Mouse (Mus musculus): ENCODE results near the gene Fam45a. TPM values are rescaled to one million over a fixed set of nuclear protein-coding genes. Genes with fewer than 3 reads are reported as not detected.
A peak's percentile ranks its signal among the peaks of the same experiment; 100 is the strongest.

Gene Fam45a
- total and polyA plus RNA-seq, 3 experiments = 16.2 to 35.2 (median 24.4) TPM

- H3K36me3 ChIP-seq (replicated peaks in 1 of 2; ENCODE audit: control insufficient read depth in 1 of 2, insufficient read depth in 1 of 2, low read length in 1 of 2) = peaks cover 26 to 50% of the 10 kb centered on the region in 2 experiments
- 0 out of 2 replicates have a peak overlapping the region, but pooled peaks have one; percentile 14 for H3K4me2 ChIP-seq (ENCODE audit: insufficient read depth, low read depth, poor library complexity, severe bottlenecking)
- in situ Hi-C loops (cut with MboI; ENCODE audit: low pct_ligation_motif_present, low pct_unique_long_range_greater_than_20kb, low sequenced_read_pairs) (no loop called here), dilution Hi-C loops (cut with MboI; ENCODE audit: extremely low pct_ligation_motif_present, extremely low pct_unique_long_range_greater_than_20kb, low sequenced_read_pairs) (no loop called here)
- no peak overlapping the region for H3K4me3 ChIP-seq (replicated peaks in 1 of 3; ENCODE audit: low read depth in 2 of 3, low read length in 2 of 3, poor library complexity in 1 of 3)
- H3K79me2 ChIP-seq (replicated peaks; ENCODE audit: control insufficient read depth, extremely low read depth, insufficient read depth, poor library complexity, severe bottlenecking) = peaks cover 39% of the 10 kb centered on the region
- TF ChIP-seq ZNF384 (IDR thresholded peaks at IDR 0.05; ENCODE audit: low read depth, low read length) (no peak), POLR2AphosphoS2 (IDR thresholded peaks at IDR 0.05; ENCODE audit: low read depth, low read length) (no peak), USF1 (IDR thresholded peaks at IDR 0.05; ENCODE audit: low read depth, low read length) (no peak), MEF2A (IDR thresholded peaks at IDR 0.05; ENCODE audit: borderline replicate concordance, low read depth, low read length) (no peak), HCFC1 (IDR thresholded peaks at IDR 0.05; ENCODE audit: low read depth, low read length) (no peak), ZKSCAN1 (IDR thresholded peaks at IDR 0.05; ENCODE audit: borderline replicate concordance, low read depth, low read length) (no peak), BHLHE40 (IDR thresholded peaks at IDR 0.05; ENCODE audit: low read depth, low read length) (no peak), JUN (IDR thresholded peaks at IDR 0.05; ENCODE audit: insufficient read depth, low read depth, low read length) (no peak), GABPA (IDR thresholded peaks at IDR 0.05; ENCODE audit: insufficient replicate concordance, low read depth, low read length) (no peak), CHD1 (IDR thresholded peaks at IDR 0.05; ENCODE audit: low read depth, low read length) (no peak), NRF1 (IDR thresholded peaks at IDR 0.05; ENCODE audit: low read depth, low read length) (no peak), E2F4 (IDR thresholded peaks at IDR 0.05; ENCODE audit: insufficient replicate concordance, low read depth, low read length) (no peak), ELF1 (IDR thresholded peaks at IDR 0.05; ENCODE audit: low read depth, low read length) (no peak)
- no peaks in the 10 kb centered on the region for H3K9me3 ChIP-seq (replicated peaks; ENCODE audit: low read length)
- peaks cover 5 to 26% of the 10 kb centered on the region in 2 experiments; a peak in 3 of 4 replicates for H3K4me1 ChIP-seq (ENCODE audit: control insufficient read depth in 1 of 2, insufficient read depth in 2 of 2)
- no peaks in the 10 kb centered on the region for H3K27me3 ChIP-seq (replicated peaks)
- H3K9ac ChIP-seq (ENCODE audit: insufficient read depth, low read depth) = no peak overlapping the region; the same call in 1 of the 2 replicates
- no peak overlapping the region for H3K27ac ChIP-seq (ENCODE audit: insufficient read depth, low read depth)
- DNase-seq (ENCODE audit: extremely low read depth) = no peak
Measured at GRCm38 (mm10) chr19:60871366-60871765, 60.0 kb downstream of the Fam45a start.

- TF ChIP-seq EP300 (IDR thresholded peaks at IDR 0.05; ENCODE audit: low read length) = 0 out of 2 replicates have a peak, but pooled peaks have one; percentile 8
- TF ChIP-seq POLR2A (IDR thresholded peaks at IDR 0.05; ENCODE audit: low read depth, low read length) = no peak
- Histone ChIP-seq H3K79me2 (replicated peaks; ENCODE audit: control insufficient read depth, extremely low read depth, insufficient read depth, poor library complexity, severe bottlenecking) (peaks cover 36% of the 10 kb centered on the region), H3K4me3 (replicated peaks in 1 of 3; ENCODE audit: low read depth in 2 of 3, low read length in 2 of 3, poor library complexity in 1 of 3) (peak overlapping the region in 1 of 3 experiments; percentile 4), H3K9ac (ENCODE audit: insufficient read depth, low read depth) (peak overlapping the region; percentile 55; the same call in 1 of the 2 replicates), H3K4me2 (ENCODE audit: insufficient read depth, low read depth, poor library complexity, severe bottlenecking) (peak overlapping the region; percentile 78), H3K36me3 (replicated peaks in 1 of 2; ENCODE audit: control insufficient read depth in 1 of 2, insufficient read depth in 1 of 2, low read length in 1 of 2) (peaks cover 25 to 42% of the 10 kb centered on the region in 2 experiments), H3K27ac (ENCODE audit: insufficient read depth, low read depth) (peak overlapping the region; percentile 68), H3K4me1 (ENCODE audit: control insufficient read depth in 1 of 2, insufficient read depth in 2 of 2) (peaks cover 5 to 33% of the 10 kb centered on the region in 2 experiments; a peak in 3 of 4 replicates), H3K27me3 (replicated peaks) (no peaks in the 10 kb centered on the region), H3K9me3 (replicated peaks; ENCODE audit: low read length) (no peaks in the 10 kb centered on the region)
- no peak for DNase-seq (ENCODE audit: extremely low read depth)
- in situ Hi-C loops (cut with MboI; ENCODE audit: low pct_ligation_motif_present, low pct_unique_long_range_greater_than_20kb, low sequenced_read_pairs) (no loop called here), dilution Hi-C loops (cut with MboI; ENCODE audit: extremely low pct_ligation_motif_present, extremely low pct_unique_long_range_greater_than_20kb, low sequenced_read_pairs) (no loop called here)
Measured at GRCm38 (mm10) chr19:60872272-60872671, 60.9 kb downstream of the Fam45a start.

All from CH12.LX (cell line).